ENCODE assay signal across 8 mouse cellular contexts in the genomic region with DNA sequence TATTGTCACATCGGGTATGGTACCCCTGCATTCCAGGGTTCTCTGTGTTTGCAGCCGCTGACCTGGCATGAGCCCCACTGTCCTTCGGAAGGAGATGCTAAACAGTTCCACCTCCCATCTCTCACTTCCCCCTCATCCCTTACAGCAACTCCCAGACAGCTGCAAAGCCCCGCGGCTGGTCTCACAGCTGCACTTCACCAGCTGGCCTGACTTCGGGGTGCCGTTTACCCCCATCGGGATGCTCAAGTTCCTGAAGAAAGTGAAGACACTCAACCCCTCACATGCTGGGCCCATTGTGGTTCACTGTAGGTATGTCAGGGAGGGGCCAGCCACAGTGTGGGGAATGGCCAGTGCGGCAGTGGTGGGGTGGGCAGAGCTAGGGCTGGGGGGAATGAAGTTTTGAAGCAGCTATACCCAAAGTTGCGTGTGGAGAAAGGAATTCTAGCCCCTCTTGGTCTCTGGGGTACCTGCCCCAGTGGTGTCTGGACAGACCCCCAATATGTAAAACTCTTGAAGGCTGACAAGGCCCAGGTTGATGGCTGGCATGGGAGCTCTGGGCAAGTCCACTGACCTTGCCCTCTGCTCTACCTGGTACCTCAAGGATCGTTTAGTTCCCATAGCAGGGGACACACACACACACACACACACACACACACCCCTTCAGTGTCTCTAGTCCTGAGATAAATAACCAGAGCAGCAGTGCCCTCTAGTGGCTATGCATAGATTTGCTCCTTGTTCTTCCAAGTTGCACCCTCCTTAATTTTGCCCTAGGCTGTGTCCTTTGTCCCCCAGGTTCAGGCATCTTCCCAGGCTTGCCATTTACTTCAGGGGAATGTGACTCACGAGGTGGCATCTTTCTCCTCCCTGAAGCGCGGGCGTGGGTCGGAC. TPM values are rescaled to one million over a fixed set of nuclear protein-coding genes. Genes with fewer than 3 reads are reported as not detected.
DNase-seq lines count a peak whose midpoint lies in the region; ATAC-seq and TF ChIP-seq lines count a peak whose summit lies in the region.

No protein-coding gene starts in this region.

- H3K9ac ChIP-seq in kidney, embryonic 14.5 days (ENCODE audit: low read depth, low read length) = no peak overlapping the region
- H3K9ac ChIP-seq in liver, adult 2 months (ENCODE audit: low read depth, low read length) = no peak overlapping the region
- H3K9ac ChIP-seq in neural tube, embryonic 13.5 days = no peak overlapping the region

- H3K36me3 ChIP-seq in C2C12 (ENCODE audit: control insufficient read depth, insufficient read depth) = no peaks in the 10 kb centered on the region
- no peaks in the 10 kb centered on the region for H3K36me3 ChIP-seq in kidney, embryonic 14.5 days (ENCODE audit: control insufficient read depth, insufficient read depth, low read length)
- H3K36me3 ChIP-seq in liver, adult 2 months (ENCODE audit: control insufficient read depth, insufficient read depth, low read length) = no peaks in the 10 kb centered on the region
- no peaks in the 10 kb centered on the region for H3K36me3 ChIP-seq in neural tube, embryonic 13.5 days

- no peaks in the 10 kb centered on the region for H3K4me1 ChIP-seq in kidney, embryonic 14.5 days (ENCODE audit: control insufficient read depth, insufficient read depth, low read length)
- H3K4me1 ChIP-seq in liver, adult 2 months (ENCODE audit: control insufficient read depth, insufficient read depth, low read length) = no peaks in the 10 kb centered on the region
- no peaks in the 10 kb centered on the region for H3K4me1 ChIP-seq in neural tube, embryonic 13.5 days (replicated peaks)

- no peak overlapping the region for H3K4me2 ChIP-seq in kidney, embryonic 14.5 days (replicated peaks; ENCODE audit: low read depth, low read length)
- H3K4me2 ChIP-seq in neural tube, embryonic 13.5 days = no peak overlapping the region

- no peak overlapping the region for H3K27ac ChIP-seq in kidney, embryonic 14.5 days (ENCODE audit: low read depth, low read length)
- H3K27ac ChIP-seq in liver, adult 2 months (replicated peaks; ENCODE audit: insufficient read depth, low read depth, low read length) = no peak overlapping the region
- H3K27ac ChIP-seq in neural tube, embryonic 13.5 days (replicated peaks) = no peak overlapping the region

- H3K4me3 ChIP-seq in C2C12 (ENCODE audit: insufficient read depth, poor library complexity, severe bottlenecking) = no peak overlapping the region
- H3K4me3 ChIP-seq in kidney, embryonic 14.5 days (ENCODE audit: low read length) = no peak overlapping the region
- no peak overlapping the region for H3K4me3 ChIP-seq in liver, adult 2 months (ENCODE audit: insufficient read depth, low read depth, low read length)
- H3K4me3 ChIP-seq in neural tube, embryonic 13.5 days = no peak overlapping the region

- intact Hi-C loops in gastrocnemius, postnatal 14 days (cut with DNase I; ENCODE audit: low total_unique reads) = no loop called here

- H3K79me2 ChIP-seq in C2C12 (ENCODE audit: control insufficient read depth, insufficient read depth) = no peaks in the 10 kb centered on the region
- no peaks in the 10 kb centered on the region for H3K79me2 ChIP-seq in liver, adult 2 months (ENCODE audit: control insufficient read depth, insufficient read depth, low read length)

- TF ChIP-seq CTCF in C2C12 (IDR thresholded peaks at IDR 0.05; ENCODE audit: control insufficient read depth, insufficient read depth, insufficient read length) = peak; percentile 32
- TF ChIP-seq CTCF in liver, adult 2 months (IDR thresholded peaks at IDR 0.05; ENCODE audit: low read depth, low read length) = peak; percentile 6

- no peak overlapping the region for H3ac ChIP-seq in C2C12 (ENCODE audit: control insufficient read depth, insufficient read length, low read depth)

- 45% methylated on average over 16 of the region's 16 CpGs for WGBS in kidney, embryonic 14.5 days
- WGBS in liver, adult 2 months = 42% methylated on average over 16 of the region's 16 CpGs
- WGBS in neural tube, embryonic 13.5 days = 39% methylated on average over 16 of the region's 16 CpGs

- H3K79me3 ChIP-seq in C2C12 (ENCODE audit: low read depth) = no peaks in the 10 kb centered on the region

- H3K9me3 ChIP-seq in kidney, embryonic 14.5 days (ENCODE audit: control insufficient read depth, low read length) = no peaks in the 10 kb centered on the region
- H3K9me3 ChIP-seq in neural tube, embryonic 13.5 days = no peaks in the 10 kb centered on the region

- ATAC-seq in kidney, embryonic 14.5 days (ENCODE audit: low FRiP score, low TSS enrichment) = peak; percentile 50; the same call in 1 of the 2 replicates
- peak; percentile 61; the same call in 1 of the 2 replicates for ATAC-seq in neural tube, embryonic 13.5 days (ENCODE audit: low read depth)

- no peaks in the 10 kb centered on the region for H3K27me3 ChIP-seq in C2C12 (ENCODE audit: control insufficient read depth, insufficient read depth, insufficient read length)
- no peaks in the 10 kb centered on the region for H3K27me3 ChIP-seq in kidney, embryonic 14.5 days (ENCODE audit: control insufficient read depth, insufficient read depth, low read length)
- no peaks in the 10 kb centered on the region for H3K27me3 ChIP-seq in liver, adult 2 months (ENCODE audit: control insufficient read depth, insufficient read depth, low read length)
- no peaks in the 10 kb centered on the region for H3K27me3 ChIP-seq in neural tube, embryonic 13.5 days

- DNase-seq in Muller cell, postnatal 12 days (ENCODE audit: inconsistent ontology term) = peak; percentile 37
- peak; percentile 51 to 75 for DNase-seq in cerebellum, postnatal 25 days
- peak; percentile 38 for DNase-seq in gastrocnemius, postnatal 14 days
- peak; percentile 48 for DNase-seq in liver, adult 2 months (ENCODE audit: extremely low read depth, low read depth, low spot score)
- DNase-seq in thymus, postnatal 4 days = peak; percentile 75

- TF ChIP-seq POLR2A in liver, adult 2 months (IDR thresholded peaks at IDR 0.05; ENCODE audit: extremely low read depth, insufficient read depth, low read length) = no peak

TF ChIP-seq in C2C12, 6 proteins besides CTCF, POLR2A, EP300 and RAD21:
- TF ChIP-seq USF1 (IDR thresholded peaks at IDR 0.05; ENCODE audit: low read depth) = no peak
- no peak for TF ChIP-seq MAX (IDR thresholded peaks at IDR 0.05)
- TF ChIP-seq MYOG (IDR thresholded peaks at IDR 0.05; ENCODE audit: control insufficient read depth, extremely low read depth, insufficient read length) = no peak
- no peak for TF ChIP-seq CEBPB (IDR thresholded peaks at IDR 0.05; ENCODE audit: low read depth)
- no peak for TF ChIP-seq FOSL1 (IDR thresholded peaks at IDR 0.05; ENCODE audit: insufficient read depth, low read length, poor library complexity, severe bottlenecking)
- TF ChIP-seq MYOD1 (IDR thresholded peaks at IDR 0.05; ENCODE audit: control insufficient read depth, insufficient read length, low read depth) = no peak

RNA-seq across cellular contexts. Expression of a gene that starts 47.1 kb away (rescaled TPM):
- polyA plus RNA-seq in C2C12 (2012; fragmentation: generic; extraction: Trizol) = 18.1 TPM
- total RNA-seq in gastrocnemius, postnatal 14 days (2021) = 10 to 100 TPM; 11.1 to 12.8 TPM
- polyA plus RNA-seq in kidney, embryonic 14.5 days (2014; fragmentation: Nextera tagmentation; extraction: Ambion mirVana) = 50.8 and 67.1 TPM in 2 replicates
- total RNA-seq in liver, adult 2 months (2014; rRNA removed) = 0.65 and 1.6 TPM in 2 replicates
- polyA plus RNA-seq in liver, adult 2 months (2012; rRNA removed) = 0.02 and 0.05 TPM in 2 replicates
- polyA plus RNA-seq in neural tube, embryonic 13.5 days (2015; fragmentation: Nextera tagmentation; extraction: Ambion mirVana) = 5.9 and 8.8 TPM in 2 replicates
